Mouse (Mus musculus) midbrain, embryonic 11.5 days (tissue): ENCODE measurements around the gene Slc6a11. TPM values are rescaled to one million over a fixed set of nuclear protein-coding genes. Genes with fewer than 3 reads are reported as not detected.

Experiments
- ATAC-seq: fragments of 200-750 bp; cut with Nextera tagmentation; 2 replicates; pipeline ENCODE4 v1.8.0; 2017; ENCODE audit warnings: moderate TSS enrichment, moderate library complexity; ENCODE audit not compliant: low FRiP score
- DNase-seq: peaks from one replicate; pipeline ENCODE4 v3.0.0; 2015; ENCODE audit warnings: low spot score; ENCODE audit errors: missing footprints
- H3K27ac ChIP-seq: fragments of 300-500 bp; sonication (generic); 2 replicates; pipeline ENCODE4 v1.5.1; 2014; ENCODE audit warnings: low read depth, low read length
- H3K27me3 ChIP-seq: fragments of 300-500 bp; sonication (generic); 2 replicates; pipeline ENCODE4 v1.6.1; 2014; ENCODE audit warnings: mild to moderate bottlenecking, low read length, moderate library complexity, mixed read lengths; ENCODE audit not compliant: control insufficient read depth, insufficient read depth
- H3K36me3 ChIP-seq: fragments of 300-500 bp; sonication (generic); 2 replicates; pipeline ENCODE4 v1.6.1; 2014; ENCODE audit warnings: mild to moderate bottlenecking, low read length, moderate library complexity, mixed read lengths; ENCODE audit not compliant: control insufficient read depth, insufficient read depth
- H3K4me1 ChIP-seq: fragments of 300-500 bp; sonication (generic); 2 replicates; pipeline ENCODE4 v1.6.1; 2014; ENCODE audit warnings: low read length; ENCODE audit not compliant: control insufficient read depth, insufficient read depth
- H3K4me2 ChIP-seq: fragments of 300-500 bp; sonication (generic); 2 replicates; pipeline ENCODE4 v1.6.1; 2014; ENCODE audit warnings: mild to moderate bottlenecking, moderate library complexity
- H3K4me3 ChIP-seq: fragments of 300-500 bp; sonication (generic); 2 replicates; pipeline ENCODE4 v1.5.1; 2014; ENCODE audit warnings: low read depth, low read length
- H3K9ac ChIP-seq: fragments of 300-500 bp; sonication (generic); 2 replicates; pipeline ENCODE4 v1.6.1; 2014; ENCODE audit warnings: low read length
- H3K9me3 ChIP-seq: fragments of 300-500 bp; sonication (generic); 2 replicates; pipeline ENCODE4 v1.6.1; 2016; ENCODE audit warnings: low read length; ENCODE audit not compliant: control insufficient read depth
- whole genome bisulfite sequencing: fragments of 180-500 bp; shearing (Covaris S2); extraction: QIAGEN DNeasy Blood & Tissue Kit; methylation state at CpG from one replicate; pipeline ENCODE4 v1.1.7; 2014; 5-methylcytosine and 5-hydroxymethylcytosine counted together
- polyA plus RNA-seq: library from polyadenylated mRNA; unstranded; fragments of >200 nt; fragmentation: Nextera tagmentation; extraction: Ambion mirVana; gene quantifications from 2 replicates; pipeline ENCODE4 v1.2.1, GENCODE M21; 2014

Slc6a11 gene
- polyA plus RNA-seq, 1 experiment from 2014 or later = 0.89 TPM

GRCm38 (mm10) chr6:114132472-114132871, 1.4 kb downstream of the Slc6a11 start:
- no peak for DNase-seq
- Histone ChIP-seq H3K27me3 (peaks cover 38% of the 10 kb centered on the region), H3K4me1 (peaks cover 3% of the 10 kb centered on the region), H3K4me3 (no peak overlapping the region), H3K9ac (no peak overlapping the region), H3K9me3 (no peaks in the 10 kb centered on the region), H3K4me2 (no peak overlapping the region), H3K36me3 (no peaks in the 10 kb centered on the region), H3K27ac (no peak overlapping the region)
- no peak for ATAC-seq
- 75% methylated on average over 3 of the region's 3 CpGs for WGBS

GRCm38 (mm10) chr6:114132916-114133315, 1.9 kb downstream of the Slc6a11 start:
- H3K27ac ChIP-seq = no peak overlapping the region
- H3K4me1 ChIP-seq = peaks cover 3% of the 10 kb centered on the region
- ATAC-seq (no peak), DNase-seq (no peak)
- no peaks in the 10 kb centered on the region for H3K36me3 ChIP-seq
- WGBS = 84% methylated on average over 8 of the region's 8 CpGs
- H3K27me3 ChIP-seq = peaks cover 38% of the 10 kb centered on the region
- no peak overlapping the region for H3K9ac ChIP-seq
- no peak overlapping the region for H3K4me3 ChIP-seq
- H3K9me3 ChIP-seq = no peaks in the 10 kb centered on the region
- H3K4me2 ChIP-seq = no peak overlapping the region

GRCm38 (mm10) chr6:114138970-114139369, 7.9 kb downstream of the Slc6a11 start:
- H3K4me3 ChIP-seq = no peak overlapping the region
- 92% methylated on average over 8 of the region's 8 CpGs for WGBS
- H3K27ac ChIP-seq = no peak overlapping the region
- H3K27me3 ChIP-seq = no peaks in the 10 kb centered on the region; the same call in 1 of the 2 replicates
- ATAC-seq (no peak), DNase-seq (no peak)
- 0 out of 2 replicates have a peak, but pooled peaks cover 2% of the 10 kb centered on the region for H3K4me1 ChIP-seq
- peaks cover 5% of the 10 kb centered on the region; the same call in 1 of the 2 replicates for H3K9me3 ChIP-seq
- H3K9ac ChIP-seq = no peak overlapping the region
- H3K4me2 ChIP-seq = no peak overlapping the region
- H3K36me3 ChIP-seq = no peaks in the 10 kb centered on the region

GRCm38 (mm10) chr6:114141481-114141880, 10.4 kb downstream of the Slc6a11 start:
- 74% methylated on average over 3 of the region's 3 CpGs for WGBS
- Histone ChIP-seq H3K4me2 (no peak overlapping the region), H3K4me3 (no peak overlapping the region), H3K27ac (no peak overlapping the region), H3K9me3 (peaks cover 5% of the 10 kb centered on the region; the same call in 1 of the 2 replicates), H3K27me3 (peaks cover 8% of the 10 kb centered on the region), H3K36me3 (no peaks in the 10 kb centered on the region), H3K4me1 (0 out of 2 replicates have a peak, but pooled peaks cover 2% of the 10 kb centered on the region), H3K9ac (no peak overlapping the region)
- no peak for ATAC-seq
- DNase-seq = no peak

- H3K36me3 ChIP-seq = no peaks in the 10 kb centered on the region
- no peak overlapping the region for H3K4me2 ChIP-seq
- no peak for ATAC-seq
- 88% methylated on average over 11 of the region's 11 CpGs for WGBS
- 0 out of 2 replicates have a peak, but pooled peaks cover 2% of the 10 kb centered on the region for H3K4me1 ChIP-seq
- no peak overlapping the region for H3K9ac ChIP-seq
- H3K27me3 ChIP-seq = peaks cover 10% of the 10 kb centered on the region
- H3K4me3 ChIP-seq = no peak overlapping the region
- no peak overlapping the region for H3K27ac ChIP-seq
- H3K9me3 ChIP-seq = peaks cover 5% of the 10 kb centered on the region; the same call in 1 of the 2 replicates
- no peak for DNase-seq
Observed at GRCm38 (mm10) chr6:114142480-114142879, 11.4 kb downstream of the Slc6a11 start.

GRCm38 (mm10) chr6:114143544-114143943, 12.5 kb downstream of the Slc6a11 start:
- Histone ChIP-seq H3K9ac (no peak overlapping the region), H3K4me3 (no peak overlapping the region), H3K9me3 (peaks cover 5% of the 10 kb centered on the region; the same call in 1 of the 2 replicates), H3K36me3 (no peaks in the 10 kb centered on the region), H3K27ac (no peak overlapping the region), H3K4me1 (0 out of 2 replicates have a peak, but pooled peaks cover 2% of the 10 kb centered on the region), H3K27me3 (peaks cover 10% of the 10 kb centered on the region), H3K4me2 (no peak overlapping the region)
- peak; percentile 58; the same call in 1 of the 2 replicates for ATAC-seq
- peak; percentile 85 for DNase-seq
- WGBS = 23% methylated on average over 2 of the region's 2 CpGs

GRCm38 (mm10) chr6:114144447-114145105, 13.5 kb downstream of the Slc6a11 start:
- H3K27ac ChIP-seq = no peak overlapping the region
- no peak overlapping the region for H3K4me3 ChIP-seq
- H3K9me3 ChIP-seq = peaks cover 5% of the 10 kb centered on the region; the same call in 1 of the 2 replicates
- H3K4me1 ChIP-seq = 0 out of 2 replicates have a peak, but pooled peaks cover 2% of the 10 kb centered on the region
- H3K9ac ChIP-seq = no peak overlapping the region
- no peak for DNase-seq
- no peaks in the 10 kb centered on the region for H3K36me3 ChIP-seq
- 69% methylated on average over 6 of the region's 6 CpGs for WGBS
- ATAC-seq = no peak
- H3K27me3 ChIP-seq = peaks cover 10% of the 10 kb centered on the region
- no peak overlapping the region for H3K4me2 ChIP-seq

GRCm38 (mm10) chr6:114145650-114146329, 14.7 kb downstream of the Slc6a11 start:
- no peaks in the 10 kb centered on the region for H3K36me3 ChIP-seq
- no peak overlapping the region for H3K4me2 ChIP-seq
- no peak overlapping the region for H3K27ac ChIP-seq
- ATAC-seq (no peak), DNase-seq (no peak)
- H3K9me3 ChIP-seq = peaks cover 4% of the 10 kb centered on the region; the same call in 1 of the 2 replicates
- 0 out of 2 replicates have a peak, but pooled peaks cover 2% of the 10 kb centered on the region for H3K4me1 ChIP-seq
- no peak overlapping the region for H3K9ac ChIP-seq
- H3K27me3 ChIP-seq = peaks cover 10% of the 10 kb centered on the region
- WGBS = 79% methylated on average over 6 of the region's 6 CpGs
- no peak overlapping the region for H3K4me3 ChIP-seq

DNA sequence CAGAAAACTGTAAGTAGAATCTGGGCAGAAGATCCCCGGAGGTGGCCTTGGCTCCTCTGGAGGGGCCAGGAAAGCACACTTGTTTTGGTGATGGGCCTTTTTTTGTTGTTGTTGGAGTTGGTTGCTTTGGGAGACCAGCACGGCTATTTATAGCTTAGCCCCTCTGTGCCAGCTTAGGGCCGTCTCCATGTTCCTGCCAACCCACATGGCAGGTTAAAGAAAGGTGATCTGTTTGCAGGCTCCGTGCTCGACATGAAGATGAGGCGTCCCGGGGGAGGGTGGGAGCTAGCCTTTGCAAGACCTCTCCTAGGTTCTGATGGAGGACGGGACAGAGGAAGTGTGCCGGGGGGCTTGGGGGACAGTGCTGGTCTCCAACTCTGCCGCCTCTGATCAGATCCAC, 24.7 kb downstream of the Slc6a11 start:
- whole genome bisulfite sequencing = 92% methylated on average over 10 of the region's 10 CpGs
- H3K27me3 ChIP-seq = no peaks in the 10 kb centered on the region; the same call in 1 of the 2 replicates
- H3K27ac ChIP-seq = no peak overlapping the region

More for the DNA sequence above, 24.7 kb downstream of the Slc6a11 start:
- H3K4me2 ChIP-seq = no peak overlapping the region
- H3K36me3 ChIP-seq = no peaks in the 10 kb centered on the region
- H3K9ac ChIP-seq = no peak overlapping the region
- no peak overlapping the region for H3K4me3 ChIP-seq
- no peak for DNase-seq
- no peaks in the 10 kb centered on the region for H3K4me1 ChIP-seq
- ATAC-seq = no peak
- no peaks in the 10 kb centered on the region for H3K9me3 ChIP-seq
